Mouse (Mus musculus): ENCODE measurements around the gene H2-Aa. TPM values are rescaled to one million over a fixed set of nuclear protein-coding genes. Genes with fewer than 3 reads are reported as not detected.

H2-Aa gene
- polyA plus RNA-seq, 1 experiment from 2014 or later, result 3.3 TPM

DNA sequence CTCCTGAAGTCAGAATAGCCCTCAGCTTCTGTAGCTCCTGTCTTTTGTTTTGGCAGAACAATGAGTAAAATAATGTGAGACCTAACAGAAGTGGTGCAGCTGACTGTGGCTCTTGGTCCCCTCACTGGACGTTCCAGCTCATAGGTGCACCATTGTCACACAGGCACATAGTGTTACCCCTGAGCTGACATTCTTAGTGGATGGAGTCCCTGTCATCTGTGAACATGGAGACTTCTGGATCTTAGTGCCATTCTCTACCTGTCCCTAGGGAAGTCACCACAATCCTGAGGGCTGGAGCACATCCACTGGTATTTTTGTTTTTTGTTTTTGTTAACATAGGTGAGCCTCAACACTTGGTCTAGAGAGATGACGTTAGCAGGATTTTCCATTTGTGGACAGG lies 16.7 kb downstream of the H2-Aa start:
- no peaks in the 10 kb centered on the region for H3K36me3 ChIP-seq (ENCODE audit: insufficient read depth, low read length)
- H3K4me1 ChIP-seq (ENCODE audit: insufficient read depth, low read length), result no peaks in the 10 kb centered on the region
- H3K9me3 ChIP-seq (ENCODE audit: low read length), result 0 out of 2 replicates have a peak, but pooled peaks cover under 1% of the 10 kb centered on the region
- no peak overlapping the region for H3K27ac ChIP-seq (ENCODE audit: low read length)
- 84% methylated on average over 2 of the region's 2 CpGs for WGBS
- ATAC-seq (ENCODE audit: low FRiP score, low TSS enrichment), result no peak
- H3K4me3 ChIP-seq (ENCODE audit: low read length), result no peak overlapping the region
- 0 out of 2 replicates have a peak, but pooled peaks cover 4% of the 10 kb centered on the region for H3K27me3 ChIP-seq (ENCODE audit: insufficient read depth, low read length)
- no peak overlapping the region for H3K9ac ChIP-seq (replicated peaks; ENCODE audit: low read length)
- H3K4me2 ChIP-seq (replicated peaks; ENCODE audit: low read depth, low read length), result no peak overlapping the region

DNA sequence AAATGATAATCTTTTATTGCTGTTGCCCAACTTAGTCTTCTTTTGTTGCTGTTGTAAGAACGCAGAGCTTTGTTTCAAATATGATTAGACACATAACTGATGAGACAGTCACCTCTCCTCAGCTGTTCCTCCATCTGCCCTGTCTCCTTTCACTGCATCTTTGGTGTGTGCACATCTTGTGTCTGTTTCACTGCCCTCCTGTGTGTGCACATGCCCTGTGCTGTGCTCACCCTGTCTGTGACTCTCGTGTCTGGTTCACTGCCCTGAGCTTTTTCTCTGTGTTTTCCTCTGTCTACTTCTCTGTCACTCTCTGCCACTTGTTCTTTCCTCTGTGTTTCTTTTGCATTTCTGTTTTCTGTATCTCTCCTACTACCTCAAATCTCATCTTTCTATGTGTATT lies 17.4 kb downstream of the H2-Aa start:
- WGBS, result 87% methylated on average over 2 of the region's 2 CpGs
- H3K27me3 ChIP-seq (ENCODE audit: insufficient read depth, low read length), result peaks cover 9% of the 10 kb centered on the region; the same call in 1 of the 2 replicates
- peaks cover 1% of the 10 kb centered on the region; the same call in 1 of the 2 replicates for H3K4me1 ChIP-seq (ENCODE audit: insufficient read depth, low read length)
- H3K9ac ChIP-seq (replicated peaks; ENCODE audit: low read length), result no peak overlapping the region
- ATAC-seq (ENCODE audit: low FRiP score, low TSS enrichment), result no peak
- H3K36me3 ChIP-seq (ENCODE audit: insufficient read depth, low read length), result no peaks in the 10 kb centered on the region
- no peak overlapping the region for H3K4me3 ChIP-seq (ENCODE audit: low read length)
- H3K27ac ChIP-seq (ENCODE audit: low read length), result no peak overlapping the region
- no peak overlapping the region for H3K4me2 ChIP-seq (replicated peaks; ENCODE audit: low read depth, low read length)
- no peaks in the 10 kb centered on the region for H3K9me3 ChIP-seq (ENCODE audit: low read length)

DNA sequence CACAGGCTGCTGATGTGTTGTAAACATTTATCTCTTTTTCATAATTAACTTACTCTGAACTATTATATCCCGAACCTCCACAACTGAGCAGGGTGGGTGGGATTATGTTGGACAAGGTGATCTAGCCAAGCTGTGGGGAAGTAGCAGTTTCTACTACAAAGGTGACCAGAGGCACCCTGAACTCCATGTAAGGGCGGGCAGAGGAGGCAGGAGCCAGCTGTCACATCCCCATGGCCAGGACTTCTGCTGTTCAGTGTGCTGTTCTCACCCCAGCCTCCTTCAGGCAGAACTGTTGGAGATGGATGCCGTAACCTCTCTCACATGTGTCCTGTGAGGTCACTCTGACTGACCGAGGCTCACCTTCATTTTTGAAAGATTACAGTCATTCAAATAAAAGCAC lies 17.8 kb downstream of the H2-Aa start:
- no peak overlapping the region for H3K4me2 ChIP-seq (replicated peaks; ENCODE audit: low read depth, low read length)
- H3K27me3 ChIP-seq (ENCODE audit: insufficient read depth, low read length), result peaks cover 11% of the 10 kb centered on the region; the same call in 1 of the 2 replicates
- peaks cover 5% of the 10 kb centered on the region for H3K4me1 ChIP-seq (ENCODE audit: insufficient read depth, low read length)
- no peak overlapping the region for H3K9ac ChIP-seq (replicated peaks; ENCODE audit: low read length)
- 68% methylated on average over 4 of the region's 4 CpGs for WGBS
- H3K9me3 ChIP-seq (ENCODE audit: low read length), result no peaks in the 10 kb centered on the region
- H3K27ac ChIP-seq (ENCODE audit: low read length), result no peak overlapping the region
- H3K4me3 ChIP-seq (ENCODE audit: low read length), result no peak overlapping the region
- ATAC-seq (ENCODE audit: low FRiP score, low TSS enrichment), result no peak
- no peaks in the 10 kb centered on the region for H3K36me3 ChIP-seq (ENCODE audit: insufficient read depth, low read length)

DNA sequence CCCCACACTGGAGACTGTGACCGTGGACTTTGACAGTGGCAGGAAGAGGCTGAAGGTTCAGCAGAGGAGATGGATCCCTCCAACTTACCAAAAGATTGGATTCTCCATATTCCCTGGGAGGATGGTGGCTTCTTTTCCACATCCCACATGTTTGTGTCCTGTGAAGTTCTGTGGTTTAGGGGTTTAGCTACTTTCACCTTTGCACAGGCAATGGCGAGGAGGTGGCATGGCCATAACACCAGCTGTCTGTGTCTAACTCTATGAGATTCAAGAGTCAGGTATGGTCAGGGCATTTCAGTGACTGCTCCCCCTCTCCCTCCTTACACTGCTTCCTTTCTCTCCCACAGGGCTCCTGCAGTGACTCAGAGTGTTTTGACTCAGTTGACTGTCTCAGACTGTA lies 18.9 kb downstream of the H2-Aa start:
- WGBS, result 79% methylated on average over 2 of the region's 2 CpGs
- Histone ChIP-seq H3K36me3 (ENCODE audit: insufficient read depth, low read length) (no peaks in the 10 kb centered on the region), H3K4me2 (replicated peaks; ENCODE audit: low read depth, low read length) (no peak overlapping the region), H3K27me3 (ENCODE audit: insufficient read depth, low read length) (peaks cover 11% of the 10 kb centered on the region; the same call in 1 of the 2 replicates), H3K4me3 (ENCODE audit: low read length) (no peak overlapping the region), H3K9me3 (ENCODE audit: low read length) (no peaks in the 10 kb centered on the region), H3K27ac (ENCODE audit: low read length) (no peak overlapping the region), H3K9ac (replicated peaks; ENCODE audit: low read length) (no peak overlapping the region), H3K4me1 (ENCODE audit: insufficient read depth, low read length) (peaks cover 14% of the 10 kb centered on the region)
- no peak for ATAC-seq (ENCODE audit: low FRiP score, low TSS enrichment)

DNA sequence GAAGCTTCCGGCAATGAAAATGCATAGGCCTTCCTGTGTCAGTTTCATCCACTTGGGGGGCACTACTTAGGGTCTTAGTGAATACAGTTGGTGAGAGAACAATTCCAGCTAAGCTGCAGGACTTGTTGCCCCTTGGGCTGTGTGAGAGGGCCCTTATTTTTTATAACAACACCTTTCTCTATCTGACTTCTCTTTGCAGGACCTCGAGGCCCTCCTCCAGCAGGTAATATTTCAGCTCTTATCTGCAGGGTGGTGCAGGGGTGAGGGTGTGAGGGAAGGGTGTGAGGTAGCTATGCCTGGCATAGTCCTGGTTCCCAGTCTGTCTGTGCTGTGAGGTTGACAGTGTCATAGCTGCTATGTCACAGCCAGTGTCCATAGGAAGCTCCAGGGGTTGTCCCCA lies 19.4 kb downstream of the H2-Aa start:
- Histone ChIP-seq H3K27ac (ENCODE audit: low read length) (no peak overlapping the region), H3K27me3 (ENCODE audit: insufficient read depth, low read length) (peaks cover 12% of the 10 kb centered on the region; the same call in 1 of the 2 replicates), H3K4me3 (ENCODE audit: low read length) (no peak overlapping the region), H3K4me1 (ENCODE audit: insufficient read depth, low read length) (peaks cover 19% of the 10 kb centered on the region), H3K9ac (replicated peaks; ENCODE audit: low read length) (no peak overlapping the region), H3K9me3 (ENCODE audit: low read length) (no peaks in the 10 kb centered on the region), H3K4me2 (replicated peaks; ENCODE audit: low read depth, low read length) (no peak overlapping the region), H3K36me3 (ENCODE audit: insufficient read depth, low read length) (no peaks in the 10 kb centered on the region)
- WGBS, result 82% methylated on average over 2 of the region's 2 CpGs
- ATAC-seq (ENCODE audit: low FRiP score, low TSS enrichment), result no peak

DNA sequence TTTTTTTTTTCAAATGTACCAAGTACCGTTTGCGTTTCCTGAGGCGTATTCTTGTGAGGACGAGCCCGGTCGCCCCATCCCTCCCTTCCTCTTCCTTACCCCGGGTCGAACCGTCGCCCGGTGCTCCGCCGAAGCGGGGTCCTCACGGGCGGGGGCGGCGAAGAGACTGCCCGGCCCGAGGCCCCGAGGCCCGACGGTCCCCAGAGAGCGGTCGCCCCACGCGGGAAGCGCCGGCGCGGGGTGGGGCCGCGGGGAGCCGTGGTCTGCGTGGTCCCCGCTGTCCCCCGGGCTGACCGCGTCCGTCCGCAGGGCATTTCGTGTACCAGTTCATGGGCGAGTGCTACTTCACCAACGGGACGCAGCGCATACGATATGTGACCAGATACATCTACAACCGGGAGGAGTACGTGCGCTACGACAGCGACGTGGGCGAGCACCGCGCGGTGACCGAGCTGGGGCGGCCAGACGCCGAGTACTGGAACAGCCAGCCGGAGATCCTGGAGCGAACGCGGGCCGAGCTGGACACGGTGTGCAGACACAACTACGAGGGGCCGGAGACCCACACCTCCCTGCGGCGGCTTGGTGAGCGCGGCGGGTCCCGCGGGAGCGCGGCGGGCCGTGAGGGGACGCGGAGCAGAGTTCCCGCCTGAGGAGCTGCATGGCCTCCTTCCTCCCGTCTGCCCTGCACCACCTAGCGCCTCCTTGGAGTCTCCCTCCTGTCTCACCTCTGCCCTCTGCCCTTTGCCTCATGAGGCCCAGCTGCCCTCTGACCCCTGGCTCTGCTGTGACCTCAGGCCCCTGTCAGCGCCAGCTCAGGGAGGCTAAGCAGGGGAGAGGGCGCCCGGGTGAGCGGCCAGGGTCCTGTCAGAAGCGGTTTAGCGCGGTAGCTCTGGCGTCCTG lies 22.9 kb downstream of the H2-Aa start:
- ATAC-seq (ENCODE audit: low FRiP score, low TSS enrichment), result peak; percentile 18

DNA sequence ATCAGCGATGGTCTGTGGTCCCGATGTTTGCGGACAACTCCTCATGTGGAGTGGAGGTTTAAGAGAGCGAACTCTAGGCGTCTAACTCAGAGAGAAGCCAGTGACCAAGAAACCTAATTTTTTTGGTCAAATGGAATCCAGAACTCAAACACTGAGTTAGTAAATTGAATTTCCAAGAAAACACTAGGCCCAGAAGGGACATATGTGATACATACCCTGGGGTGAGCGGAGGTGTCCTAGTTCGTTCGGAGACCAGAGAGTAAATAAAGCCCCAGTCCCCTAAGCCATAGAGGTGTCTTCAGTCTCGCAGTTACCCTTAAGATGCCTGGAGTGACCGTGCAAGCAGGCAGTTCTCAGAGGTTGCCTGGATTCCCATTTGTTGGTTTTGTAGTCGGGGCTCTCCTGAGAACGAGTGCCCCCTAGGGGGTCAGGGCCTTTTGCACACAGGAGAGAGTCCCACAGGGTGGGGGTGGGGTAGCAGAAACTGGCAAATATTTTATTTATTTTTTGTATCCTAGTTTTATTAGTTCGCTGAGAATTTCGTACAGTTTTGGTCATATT lies 23.7 kb downstream of the H2-Aa start:
- no peaks in the 10 kb centered on the region for H3K9me3 ChIP-seq (ENCODE audit: low read length)
- peaks cover 22% of the 10 kb centered on the region for H3K4me1 ChIP-seq (ENCODE audit: insufficient read depth, low read length)
- 0 out of 2 replicates have a peak overlapping the region, but pooled peaks have one; percentile 61 for H3K9ac ChIP-seq (replicated peaks; ENCODE audit: low read length)
- 5% methylated on average over 14 of the region's 14 CpGs for WGBS
- H3K27ac ChIP-seq (ENCODE audit: low read length), result no peak overlapping the region
- peak overlapping the region; percentile 63 for H3K4me3 ChIP-seq (ENCODE audit: low read length)
- peaks cover 26% of the 10 kb centered on the region; the same call in 1 of the 2 replicates for H3K27me3 ChIP-seq (ENCODE audit: insufficient read depth, low read length)
- peak overlapping the region; percentile 99 for H3K4me2 ChIP-seq (replicated peaks; ENCODE audit: low read depth, low read length)
- H3K36me3 ChIP-seq (ENCODE audit: insufficient read depth, low read length), result no peaks in the 10 kb centered on the region
- no peak for ATAC-seq (ENCODE audit: low FRiP score, low TSS enrichment)

More for the DNA sequence above, 22.9 kb downstream of the H2-Aa start:
- under 1% methylated on average over 93 of the region's 93 CpGs for WGBS
- H3K27me3 ChIP-seq (ENCODE audit: insufficient read depth, low read length), result peaks cover 24% of the 10 kb centered on the region; the same call in 1 of the 2 replicates
- peaks cover 22% of the 10 kb centered on the region for H3K4me1 ChIP-seq (ENCODE audit: insufficient read depth, low read length)
- peak overlapping the region; percentile 70 for H3K9ac ChIP-seq (replicated peaks; ENCODE audit: low read length)
- H3K4me3 ChIP-seq (ENCODE audit: low read length), result peak overlapping the region; percentile 63
- H3K9me3 ChIP-seq (ENCODE audit: low read length), result no peaks in the 10 kb centered on the region
- no peaks in the 10 kb centered on the region for H3K36me3 ChIP-seq (ENCODE audit: insufficient read depth, low read length)
- no peak overlapping the region for H3K27ac ChIP-seq (ENCODE audit: low read length)
- H3K4me2 ChIP-seq (replicated peaks; ENCODE audit: low read depth, low read length), result peak overlapping the region; percentile 99

DNA sequence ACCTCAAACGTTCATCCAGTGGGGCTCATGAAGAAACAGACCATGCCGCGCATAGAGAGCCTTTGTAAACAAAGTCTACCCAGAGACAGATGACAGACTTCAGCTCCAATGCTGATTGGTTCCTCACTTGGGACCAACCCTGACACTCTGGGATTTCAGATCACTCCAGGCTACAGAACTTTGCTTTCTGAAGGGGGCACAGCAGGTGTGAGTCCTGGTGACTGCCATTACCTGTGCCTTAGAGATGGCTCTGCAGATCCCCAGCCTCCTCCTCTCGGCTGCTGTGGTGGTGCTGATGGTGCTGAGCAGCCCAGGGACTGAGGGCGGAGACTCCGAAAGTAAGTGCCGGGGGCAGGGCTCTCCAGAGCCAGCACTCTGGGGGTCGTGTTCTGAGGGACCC lies 24.6 kb downstream of the H2-Aa start:
- no peak overlapping the region for H3K27ac ChIP-seq (ENCODE audit: low read length)
- WGBS, result 0% methylated on average over 8 of the region's 8 CpGs
- ATAC-seq (ENCODE audit: low FRiP score, low TSS enrichment), result peak; percentile 70
- H3K27me3 ChIP-seq (ENCODE audit: insufficient read depth, low read length), result peaks cover 26% of the 10 kb centered on the region; the same call in 1 of the 2 replicates
- H3K36me3 ChIP-seq (ENCODE audit: insufficient read depth, low read length), result no peaks in the 10 kb centered on the region
- H3K9me3 ChIP-seq (ENCODE audit: low read length), result no peaks in the 10 kb centered on the region
- H3K9ac ChIP-seq (replicated peaks; ENCODE audit: low read length), result peak overlapping the region; percentile 61
- H3K4me1 ChIP-seq (ENCODE audit: insufficient read depth, low read length), result peaks cover 22% of the 10 kb centered on the region
- H3K4me2 ChIP-seq (replicated peaks; ENCODE audit: low read depth, low read length), result peak overlapping the region; percentile 99
- H3K4me3 ChIP-seq (ENCODE audit: low read length), result peak overlapping the region; percentile 63

DNA sequence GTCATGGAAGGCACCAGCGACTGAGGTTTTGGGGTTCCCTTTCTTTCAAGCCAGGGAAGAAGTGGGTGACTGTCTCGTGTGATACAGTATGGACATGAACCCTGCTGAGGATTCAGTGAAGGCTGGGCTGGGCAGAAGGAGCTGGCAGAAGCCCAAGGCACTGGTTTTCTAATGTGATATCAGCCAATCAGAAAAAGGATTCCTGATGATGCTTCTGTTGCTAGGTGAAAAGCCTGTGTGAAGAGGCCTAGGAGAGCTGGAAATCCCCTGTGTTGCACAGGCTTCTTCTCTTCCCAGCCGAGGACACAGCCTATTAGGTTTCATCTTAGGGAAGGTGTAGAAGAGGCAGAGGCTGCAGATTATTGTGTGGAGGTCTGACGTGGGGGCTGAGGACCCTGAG lies 26.1 kb downstream of the H2-Aa start:
- peaks cover 22% of the 10 kb centered on the region; the same call in 1 of the 2 replicates for H3K27me3 ChIP-seq (ENCODE audit: insufficient read depth, low read length)
- no peak overlapping the region for H3K27ac ChIP-seq (ENCODE audit: low read length)
- H3K4me1 ChIP-seq (ENCODE audit: insufficient read depth, low read length), result peaks cover 22% of the 10 kb centered on the region
- H3K9me3 ChIP-seq (ENCODE audit: low read length), result no peaks in the 10 kb centered on the region
- H3K4me2 ChIP-seq (replicated peaks; ENCODE audit: low read depth, low read length), result no peak overlapping the region
- no peak overlapping the region for H3K9ac ChIP-seq (replicated peaks; ENCODE audit: low read length)
- no peak overlapping the region for H3K4me3 ChIP-seq (ENCODE audit: low read length)
- peak; percentile 59 for ATAC-seq (ENCODE audit: low FRiP score, low TSS enrichment)
- no peaks in the 10 kb centered on the region for H3K36me3 ChIP-seq (ENCODE audit: insufficient read depth, low read length)
- WGBS, result 15% methylated on average over 4 of the region's 4 CpGs

Measured in kidney, embryonic 16.5 days (tissue).